Mouse (Mus musculus) MEL (cell line): ENCODE measurements around the gene Tom1l2.

Experiments used
- CTCF ChIP-seq, 3 experiments: IDR thresholded peaks in 2 of 3; conservative IDR thresholded peaks in 1 of 3; 2 replicates each; pipeline ENCODE4 v1.5.1; 2011 to 2012; ENCODE audit warnings: low read length in 3 of 3, low read depth in 2 of 3, mild to moderate bottlenecking in 2 of 3, improper control_type of control experiment in 1 of 3, inconsistent platforms in 1 of 3, mixed read lengths in 1 of 3, moderate library complexity in 1 of 3; ENCODE audit not compliant: control insufficient read depth in 1 of 3, insufficient read depth in 1 of 3, poor library complexity in 1 of 3, severe bottlenecking in 1 of 3
- ELF1 ChIP-seq: IDR thresholded peaks from 2 replicates; pipeline ENCODE4 v1.6.1; 2014; ENCODE audit warnings: low read depth, mild to moderate bottlenecking, inconsistent platforms, low read length, improper control_type of control experiment, moderate library complexity
- HCFC1 ChIP-seq: IDR thresholded peaks from 2 replicates; pipeline ENCODE4 v1.6.1; 2012; ENCODE audit warnings: low read depth, mild to moderate bottlenecking, inconsistent platforms, low read length, improper control_type of control experiment, moderate library complexity
- POLR2A ChIP-seq, 2 experiments: IDR thresholded peaks; 2 replicates each; pipeline ENCODE4 v1.6.1; 2011 to 2012; ENCODE audit warnings: low read length in 2 of 2, mild to moderate bottlenecking in 2 of 2, control low read depth in 1 of 2, improper control_type of control experiment in 1 of 2, low read depth in 1 of 2, moderate library complexity in 1 of 2; ENCODE audit not compliant: control insufficient read depth in 1 of 2, insufficient read depth in 1 of 2, poor library complexity in 1 of 2
- RCOR1 ChIP-seq: IDR thresholded peaks from 2 replicates; pipeline ENCODE4 v1.6.1; 2012; ENCODE audit warnings: low read depth, mild to moderate bottlenecking, inconsistent platforms, low read length, improper control_type of control experiment

- TF ChIP-seq CTCF (IDR thresholded peaks at IDR 0.05 in 2 of 3, conservative IDR thresholded peaks at IDR 0.05 in 1 of 3; ENCODE audit: control insufficient read depth in 1 of 3, insufficient read depth in 1 of 3, low read depth in 2 of 3, low read length in 3 of 3, poor library complexity in 1 of 3, severe bottlenecking in 1 of 3) (no peak), POLR2A (IDR thresholded peaks at IDR 0.05; ENCODE audit: control insufficient read depth in 1 of 2, insufficient read depth in 1 of 2, low read depth in 1 of 2, low read length in 2 of 2, poor library complexity in 1 of 2) (no peak), RCOR1 (no peak), HCFC1 (no peak), ELF1 (no peak)
Observed at GRCm38 (mm10) chr11:60316250-60316649, 36.5 kb downstream of the Tom1l2 start.
